Mouse (Mus musculus) heart, postnatal 0 days (tissue): ENCODE measurements around the gene Nop16. TPM values are rescaled to one million over a fixed set of nuclear protein-coding genes. Genes with fewer than 3 reads are reported as not detected.
A peak's percentile ranks its signal among the peaks of the same experiment; 100 is the strongest.

ENCODE experiments used
- ATAC-seq: fragments of 200-750 bp; cut with Nextera tagmentation; 2 replicates; pipeline ENCODE4 v1.8.0; 2017; ENCODE audit warnings: low read depth, moderate number of reproducible peaks, moderate library complexity; ENCODE audit not compliant: insufficient read depth
- DNase-seq: peaks from one replicate; pipeline ENCODE4 v3.0.0-alpha.2; 2016; ENCODE audit warnings: low spot score
- H3K27ac ChIP-seq: fragments of 300-500 bp; sonication (generic); 2 replicates; pipeline ENCODE4 v1.5.1; 2014; ENCODE audit warnings: low read depth, mild to moderate bottlenecking
- H3K27me3 ChIP-seq: fragments of 300-500 bp; sonication (generic); 2 replicates; pipeline ENCODE4 v1.6.1; 2014; ENCODE audit warnings: low read length, mixed read lengths; ENCODE audit not compliant: control insufficient read depth, insufficient read depth
- H3K36me3 ChIP-seq: fragments of 300-500 bp; sonication (generic); replicated peaks from 2 replicates; pipeline ENCODE4 v1.6.1; 2014; ENCODE audit warnings: low read length, mixed read lengths; ENCODE audit not compliant: control insufficient read depth, insufficient read depth
- H3K4me1 ChIP-seq: fragments of 300-500 bp; sonication (generic); 2 replicates; pipeline ENCODE4 v1.6.1; 2014; ENCODE audit warnings: antibody characterized with exemption; ENCODE audit not compliant: control insufficient read depth, insufficient read depth
- H3K4me2 ChIP-seq: fragments of 300-500 bp; sonication (generic); 2 replicates; pipeline ENCODE4 v1.6.1; 2014; ENCODE audit warnings: low read depth, mild to moderate bottlenecking, low read length, moderate library complexity
- H3K4me3 ChIP-seq: fragments of 300-500 bp; sonication (generic); 2 replicates; pipeline ENCODE4 v1.5.1; 2014; ENCODE audit warnings: low read depth, low read length
- H3K9ac ChIP-seq: fragments of 300-500 bp; sonication (generic); replicated peaks from 2 replicates; pipeline ENCODE4 v1.6.1; 2014; ENCODE audit warnings: low read depth, low read length, mixed read lengths
- H3K9me3 ChIP-seq: fragments of 300-500 bp; sonication (generic); replicated peaks from 2 replicates; pipeline ENCODE4 v1.6.1; 2016; ENCODE audit warnings: low read length; ENCODE audit not compliant: control insufficient read depth
- CTCF ChIP-seq: IDR thresholded peaks from 2 replicates; pipeline ENCODE4 v1.5.1; 2016; ENCODE audit warnings: antibody characterized with exemption, control low read depth, low read depth
- EP300 ChIP-seq: IDR thresholded peaks from 2 replicates; pipeline ENCODE4 v1.6.1; 2016; ENCODE audit warnings: antibody characterized with exemption, low read depth
- WGBS: fragments of 180-500 bp; shearing (Covaris S2); extraction: QIAGEN DNeasy Blood & Tissue Kit; methylation state at CpG from one replicate; pipeline ENCODE4 v1.1.7; 2014; 5-methylcytosine and 5-hydroxymethylcytosine counted together
- polyA plus RNA-seq: library from polyadenylated mRNA; unstranded; fragments of >200 nt; fragmentation: Nextera tagmentation; extraction: Ambion mirVana; gene quantifications from 2 replicates; pipeline ENCODE4 v1.2.1, GENCODE M21; 2015
- total RNA-seq: library from RNA; depleted of rRNA; stranded (reverse); fragments of >200 nt; gene quantifications from 2 replicates; pipeline ENCODE4 v1.2.3, GENCODE M21; 2014; ENCODE audit warnings: low replicate concordance

Nop16 gene
- total and polyA plus RNA-seq, 2 experiments from 2014 or later, result 12.1 to 30.0 TPM

DNA sequence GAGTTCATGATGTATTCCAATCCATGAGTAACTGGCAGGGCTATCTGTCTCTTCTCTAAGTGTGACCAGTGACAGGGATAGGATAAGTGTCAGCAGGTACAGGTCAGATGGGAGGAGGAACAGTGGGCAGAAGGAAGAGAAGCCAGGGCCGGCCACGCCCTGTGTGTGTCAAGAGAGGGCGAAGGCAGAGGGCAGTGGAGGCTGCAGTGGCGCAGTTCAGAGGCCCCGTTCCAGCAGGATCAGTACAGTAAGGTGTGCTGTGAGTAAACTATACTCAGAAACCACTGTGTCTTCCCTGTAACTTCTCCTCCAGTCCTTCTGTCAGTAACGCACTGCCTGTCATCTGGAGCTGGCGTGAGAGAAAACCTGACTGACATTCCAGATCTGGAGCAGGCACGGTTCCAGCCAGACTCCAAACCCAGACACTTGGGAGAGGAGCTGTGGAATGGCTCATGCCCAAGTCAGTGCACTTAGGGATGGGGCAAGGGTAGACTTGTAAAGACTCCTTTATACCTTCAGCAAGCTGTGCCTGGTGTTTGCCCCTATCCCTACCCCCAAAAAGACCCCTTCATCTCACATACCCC is 6.3 kb upstream of the Nop16 start:
- Histone ChIP-seq H3K27ac (peak overlapping the region; percentile 64), H3K4me2 (peak overlapping the region; percentile 25), H3K27me3 (no peaks in the 10 kb centered on the region), H3K4me1 (peaks cover 34% of the 10 kb centered on the region), H3K36me3 (peaks cover 32% of the 10 kb centered on the region), H3K9me3 (no peaks in the 10 kb centered on the region), H3K9ac (no peak overlapping the region), H3K4me3 (no peak overlapping the region)
- DNase-seq (peak; percentile 41), ATAC-seq (peak; percentile 60)
- WGBS, result 46% methylated on average over 8 of the region's 8 CpGs
- TF ChIP-seq EP300, result no peak
- no peak for TF ChIP-seq CTCF

DNA sequence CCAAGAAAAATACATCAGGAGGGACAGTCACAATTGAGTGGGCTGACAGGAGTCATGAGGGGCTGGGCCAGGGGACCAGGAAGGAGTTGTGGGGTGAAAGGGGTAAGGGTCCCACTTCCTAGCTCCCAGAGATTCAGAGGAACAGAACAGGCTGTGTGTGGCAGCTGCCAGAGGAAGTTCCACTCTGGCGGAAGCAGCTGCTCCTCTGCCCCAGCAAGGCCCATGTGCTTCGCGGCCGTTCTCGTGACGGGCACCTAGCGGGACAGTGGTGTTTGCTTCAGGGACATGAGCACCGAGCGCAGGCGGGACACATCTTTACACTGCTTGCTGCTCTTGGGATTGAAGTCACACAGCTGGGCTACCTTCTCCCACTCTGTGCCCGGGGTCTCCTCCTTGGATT is 3.7 kb upstream of the Nop16 start:
- DNase-seq (no peak), ATAC-seq (no peak)
- 87% methylated on average over 11 of the region's 11 CpGs for WGBS
- no peak overlapping the region for H3K9ac ChIP-seq
- H3K27ac ChIP-seq, result no peak overlapping the region
- no peak for TF ChIP-seq EP300
- TF ChIP-seq CTCF, result no peak
- H3K4me2 ChIP-seq, result no peak overlapping the region
- H3K36me3 ChIP-seq, result peaks cover 24% of the 10 kb centered on the region
- H3K27me3 ChIP-seq, result no peaks in the 10 kb centered on the region
- no peaks in the 10 kb centered on the region for H3K9me3 ChIP-seq
- no peak overlapping the region for H3K4me3 ChIP-seq
- H3K4me1 ChIP-seq, result peaks cover 41% of the 10 kb centered on the region

DNA sequence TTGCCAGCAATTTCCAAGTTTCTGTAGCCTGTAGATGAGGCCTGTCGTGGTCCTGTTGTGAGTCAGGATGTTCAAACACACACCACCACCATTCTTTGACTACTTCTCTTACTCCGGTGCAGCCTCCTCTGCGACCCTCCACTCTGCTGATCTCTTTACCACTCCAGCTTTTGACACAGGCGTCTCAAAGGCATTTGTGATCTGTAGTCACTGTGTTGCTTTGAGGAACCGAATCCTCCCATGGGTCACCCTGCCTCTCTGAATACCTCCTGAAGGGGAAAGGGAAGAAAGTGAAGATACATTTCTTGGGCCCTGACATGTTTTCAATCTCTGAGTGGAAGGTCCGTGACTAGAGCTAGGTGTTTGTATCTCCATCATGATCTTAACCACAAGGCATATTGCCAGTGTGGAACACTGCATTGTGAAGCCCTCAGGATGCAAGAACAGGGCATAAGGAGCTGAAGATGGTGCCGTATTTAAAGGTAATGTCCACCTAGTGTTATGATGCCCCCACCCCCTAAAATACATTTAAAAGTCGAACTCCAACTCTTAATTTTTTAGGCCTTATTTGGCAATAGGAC is 2.0 kb upstream of the Nop16 start:
- H3K4me3 ChIP-seq, result no peak overlapping the region
- no peak overlapping the region for H3K9ac ChIP-seq

DNA sequence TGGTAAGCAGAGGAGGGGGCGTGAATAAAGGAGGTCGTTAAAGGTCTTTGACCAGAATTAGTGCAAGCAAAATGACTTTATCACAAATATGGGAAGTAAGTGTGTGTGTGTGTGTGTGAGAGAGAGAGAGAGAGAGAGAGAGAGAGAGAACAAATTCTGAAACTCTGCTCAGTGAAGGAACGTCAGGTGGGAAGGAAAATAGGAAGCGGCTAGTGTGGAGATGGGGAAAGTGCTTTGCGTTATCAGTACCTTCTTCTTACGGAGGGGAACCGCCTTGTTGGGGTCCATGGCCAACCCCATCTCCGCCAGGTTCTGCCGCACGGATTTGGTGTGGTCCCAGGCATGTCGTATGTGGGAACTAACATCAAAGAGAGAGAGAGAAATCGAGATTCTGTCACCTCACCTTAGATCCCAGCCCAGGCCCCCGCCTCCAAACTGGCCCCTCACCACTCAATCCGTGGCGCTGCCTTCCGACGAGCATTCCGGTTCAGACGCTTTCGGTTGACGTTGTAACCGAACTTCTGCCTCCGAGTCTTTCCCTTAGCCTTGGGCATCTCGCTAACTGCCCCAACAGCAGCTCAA is 385 bp downstream of the Nop16 start:
- Histone ChIP-seq H3K4me1 (peaks cover 10% of the 10 kb centered on the region; the same call in 1 of the 2 replicates), H3K4me3 (peak overlapping the region; percentile 89), H3K27ac (peak overlapping the region; percentile 23), H3K27me3 (no peaks in the 10 kb centered on the region), H3K36me3 (peaks cover 36% of the 10 kb centered on the region), H3K9me3 (no peaks in the 10 kb centered on the region), H3K9ac (peak overlapping the region; percentile 88), H3K4me2 (peak overlapping the region; percentile 94)
- TF ChIP-seq CTCF, result no peak
- no peak for TF ChIP-seq EP300
- WGBS, result 1% methylated on average over 24 of the region's 24 CpGs
- ATAC-seq, result peak; percentile 1; the same call in 1 of the 2 replicates
- DNase-seq, result no peak

More for the DNA sequence above, 2.0 kb upstream of the Nop16 start:
- peaks cover 25% of the 10 kb centered on the region for H3K36me3 ChIP-seq
- DNase-seq (no peak), ATAC-seq (no peak)
- H3K9me3 ChIP-seq, result no peaks in the 10 kb centered on the region
- WGBS, result 88% methylated on average over 8 of the region's 8 CpGs
- peaks cover 29% of the 10 kb centered on the region for H3K4me1 ChIP-seq
- peak overlapping the region; percentile 12; the same call in 1 of the 2 replicates for H3K4me2 ChIP-seq
- H3K27ac ChIP-seq, result no peak overlapping the region
- no peak for TF ChIP-seq CTCF
- no peak for TF ChIP-seq EP300
- no peaks in the 10 kb centered on the region for H3K27me3 ChIP-seq

DNA sequence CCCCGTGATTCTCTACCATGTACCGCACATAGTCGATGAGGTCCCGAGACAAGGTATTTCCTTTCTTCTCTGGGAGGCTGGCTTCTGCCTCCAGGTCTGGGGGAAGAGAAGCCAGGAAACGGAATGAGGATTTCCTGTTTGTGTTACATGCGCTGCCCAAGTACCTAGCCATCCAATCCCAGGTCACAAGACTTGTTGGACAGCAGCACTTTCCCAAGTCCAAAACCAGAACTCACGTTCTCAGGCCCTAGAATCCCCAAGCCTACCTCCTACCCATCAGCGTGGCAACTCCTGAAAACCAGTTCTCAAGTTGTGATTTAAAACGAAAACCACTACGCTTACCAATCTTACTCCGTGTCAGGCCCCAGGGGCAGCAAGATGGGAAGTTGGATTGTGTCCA is 4.1 kb downstream of the Nop16 start:
- Histone ChIP-seq H3K9me3 (no peaks in the 10 kb centered on the region), H3K4me3 (no peak overlapping the region), H3K4me2 (no peak overlapping the region), H3K27me3 (no peaks in the 10 kb centered on the region), H3K4me1 (peaks cover 5% of the 10 kb centered on the region; the same call in 1 of the 2 replicates), H3K36me3 (peaks cover 63% of the 10 kb centered on the region), H3K27ac (no peak overlapping the region), H3K9ac (no peak overlapping the region)
- 76% methylated on average over 11 of the region's 11 CpGs for WGBS
- ATAC-seq, result no peak
- DNase-seq, result no peak
- TF ChIP-seq CTCF (no peak), EP300 (no peak)
